Mouse (Mus musculus) urinary bladder, adult 2 months (tissue): Measurements from ENCODE around the gene Cebpzos. TPM values are rescaled to one million over a fixed set of nuclear protein-coding genes. Genes with fewer than 3 reads are reported as not detected.
A peak's percentile ranks its signal among the peaks of the same experiment; 100 is the strongest.

ENCODE experiments used
- DNase-seq: peaks from one replicate; pipeline ENCODE4 v3.0.0; 2022; ENCODE audit warnings: low spot score
- polyA plus RNA-seq: library from polyadenylated mRNA; depleted of rRNA; stranded (reverse); fragments of >200 nt; gene quantifications from 2 replicates; pipeline ENCODE4 v1.2.3, GENCODE M21; 2012; rRNA removed

The Cebpzos gene
- polyA plus RNA-seq = 30.3 and 37.0 TPM in 2 replicates

GRCm38 (mm10) chr17:78916369-78916813 lies at the start of gene Cebpzos:
Gene Cebpzos (plus strand): TSS chr17:78916500.
- DNase-seq = peak; percentile 72

GRCm38 (mm10) chr17:78873886-78874285 lies 42.4 kb upstream of the Cebpzos start:
- no peak for DNase-seq

DNA sequence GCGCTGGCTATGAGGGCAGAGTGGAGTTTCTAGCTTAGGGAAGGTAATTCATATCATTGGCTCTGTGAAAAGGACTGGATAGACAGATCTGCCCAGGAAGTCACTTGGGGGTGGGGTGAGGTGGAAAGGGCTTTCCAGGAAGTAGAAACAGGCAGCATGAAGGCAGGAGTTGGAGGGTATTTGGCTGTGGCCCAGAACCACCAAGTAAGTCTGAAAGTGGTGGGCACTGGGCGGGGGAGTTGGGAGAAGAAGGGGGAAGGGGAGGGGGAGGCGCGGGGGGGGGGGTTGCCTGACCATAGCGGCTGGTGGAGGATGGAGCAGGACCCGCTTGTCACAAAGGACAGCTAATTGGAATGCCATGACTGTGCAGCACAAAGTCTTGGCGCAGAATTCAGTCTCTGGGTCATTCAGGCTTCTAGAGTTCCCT lies 34.4 kb upstream of the Cebpzos start:
- no peak for DNase-seq

DNA sequence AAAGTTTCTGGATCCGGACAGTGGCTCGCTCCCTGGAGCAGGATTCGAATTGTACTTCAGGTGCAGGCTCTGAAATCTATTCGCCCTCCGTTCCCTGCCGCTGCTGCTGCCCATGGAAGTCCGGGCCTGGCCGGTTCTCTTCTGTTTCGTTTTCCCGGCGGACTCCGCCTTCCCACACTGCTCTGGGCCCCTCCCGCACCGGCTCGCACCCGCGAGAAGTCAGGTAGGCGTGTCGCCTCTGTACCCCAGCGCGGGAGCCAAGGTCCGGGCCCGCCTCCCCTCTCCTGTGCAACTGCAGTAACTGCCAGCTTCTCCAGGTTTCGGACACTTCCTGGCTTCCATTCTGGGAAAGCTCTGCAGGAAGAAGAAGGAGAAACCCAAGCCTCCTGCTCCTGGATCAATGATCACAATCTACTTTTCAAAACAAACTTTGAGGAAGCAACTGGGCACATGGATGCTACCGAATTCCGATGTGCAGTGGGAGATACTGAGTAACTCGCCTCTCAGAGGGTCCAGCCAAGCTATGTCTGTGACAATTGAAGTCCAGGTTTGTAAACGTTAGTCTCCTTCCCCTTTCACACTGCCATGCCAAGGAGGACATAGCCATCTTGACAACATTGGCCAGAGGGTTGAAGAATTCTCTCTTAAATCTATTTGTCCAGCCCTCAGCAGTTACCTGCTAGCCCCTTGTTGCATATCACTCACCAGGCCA lies 33.7 kb upstream of the Cebpzos start, which contains the start of gene Eif2ak2:
TSS of gene Eif2ak2 (minus strand) at position 173 of the 712 bp plus-strand sequence.
- DNase-seq = peak; percentile 73

DNA sequence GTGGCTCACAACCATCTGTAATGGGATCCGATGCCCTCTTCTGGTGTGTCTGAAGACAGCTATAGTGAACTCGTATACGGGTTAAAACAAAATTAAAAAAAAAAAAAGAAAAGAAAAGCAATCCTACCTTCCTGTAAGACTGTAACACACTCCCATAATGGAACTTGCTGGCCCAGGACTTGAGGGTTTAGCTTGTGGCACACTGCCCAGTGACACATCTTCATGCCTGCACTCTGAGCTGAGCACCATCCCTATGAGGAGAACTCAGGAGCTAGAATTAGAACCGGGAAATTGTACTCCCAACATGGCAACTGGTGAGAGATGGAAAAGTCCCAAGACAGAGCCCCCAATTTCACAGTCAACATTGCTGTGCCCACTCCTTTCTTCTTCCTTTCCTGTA lies 33.0 kb upstream of the Cebpzos start:
- DNase-seq = no peak

DNA sequence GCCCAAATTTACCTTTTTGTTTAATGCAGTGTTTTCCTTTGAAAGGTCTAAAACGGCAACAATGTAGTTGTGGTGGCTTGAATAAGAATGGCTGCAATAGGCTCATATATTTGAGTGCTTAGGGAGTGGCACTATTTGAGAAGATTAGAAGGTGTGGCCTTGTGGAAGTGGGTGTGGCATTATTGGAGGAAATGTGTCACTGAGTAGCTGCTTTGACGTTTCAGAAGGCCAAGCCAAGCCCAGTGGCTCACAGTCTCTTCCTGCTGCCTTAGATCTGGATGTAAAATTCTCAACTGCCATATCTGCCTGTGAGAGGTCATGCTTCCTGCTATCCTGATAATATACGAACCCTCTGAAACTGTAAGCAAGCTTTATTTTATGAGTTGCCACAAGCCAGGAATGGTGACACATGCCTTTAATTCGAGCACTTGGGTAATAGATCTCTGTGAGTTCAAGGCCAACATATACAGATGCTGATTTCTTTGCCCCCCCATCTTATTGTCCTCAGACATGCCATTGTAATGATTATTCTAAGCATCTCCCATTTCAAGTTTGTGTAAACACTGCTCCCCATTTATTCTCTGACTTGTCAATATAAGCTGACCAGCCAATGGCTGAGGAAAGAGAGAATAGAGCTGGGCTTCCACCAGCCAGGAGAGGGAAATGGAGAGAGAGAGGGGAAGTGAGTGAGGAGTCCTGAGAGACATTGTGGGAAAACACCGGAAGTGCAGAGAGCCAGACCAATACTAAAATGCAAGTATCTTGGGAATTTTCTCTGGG lies 30.8 kb upstream of the Cebpzos start:
- DNase-seq = no peak

- no peak for DNase-seq
Measured at GRCm38 (mm10) chr17:78888554-78888953, 27.7 kb upstream of the Cebpzos start.

GRCm38 (mm10) chr17:78889184-78889583 lies 27.1 kb upstream of the Cebpzos start:
- no peak for DNase-seq

DNA sequence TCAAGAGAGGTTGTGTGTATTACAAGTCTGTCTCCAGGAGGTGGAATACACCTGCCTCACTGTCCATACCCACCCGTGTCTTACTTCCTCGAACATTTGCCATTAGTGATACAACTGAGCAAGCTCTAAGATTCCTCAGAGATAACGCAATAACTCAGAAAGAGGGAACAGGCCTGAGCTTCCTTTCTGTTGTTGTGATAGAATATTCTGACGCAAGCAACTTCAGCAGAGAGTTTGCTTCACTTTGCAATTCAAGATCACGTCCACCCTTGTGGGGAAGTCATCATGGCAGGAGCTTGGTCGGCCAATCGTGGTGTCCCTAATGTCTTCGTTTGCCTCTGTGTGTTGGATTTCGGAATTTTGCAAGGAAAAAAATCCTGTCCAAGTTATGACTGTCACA lies 25.3 kb upstream of the Cebpzos start:
- DNase-seq = no peak

DNA sequence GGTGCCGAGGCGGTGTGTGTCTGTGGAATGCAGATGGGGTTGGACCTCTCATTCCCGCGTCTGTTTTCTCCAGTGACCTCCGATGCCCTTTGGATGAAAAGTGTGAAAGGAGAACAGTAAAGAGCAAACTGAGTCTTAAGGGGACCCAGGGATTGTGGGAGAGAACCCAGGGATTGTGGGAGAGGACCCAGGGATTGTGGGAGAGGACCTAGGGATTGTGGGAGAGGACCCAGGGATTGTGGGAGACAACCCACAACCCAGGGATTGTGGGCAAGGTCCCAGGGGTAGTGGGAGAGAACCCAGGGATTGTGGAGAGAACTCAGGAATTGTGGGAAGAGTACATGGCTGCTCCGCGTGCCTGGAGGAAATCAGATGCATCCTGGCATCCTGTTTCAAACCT lies 21.3 kb upstream of the Cebpzos start:
- DNase-seq = no peak

DNA sequence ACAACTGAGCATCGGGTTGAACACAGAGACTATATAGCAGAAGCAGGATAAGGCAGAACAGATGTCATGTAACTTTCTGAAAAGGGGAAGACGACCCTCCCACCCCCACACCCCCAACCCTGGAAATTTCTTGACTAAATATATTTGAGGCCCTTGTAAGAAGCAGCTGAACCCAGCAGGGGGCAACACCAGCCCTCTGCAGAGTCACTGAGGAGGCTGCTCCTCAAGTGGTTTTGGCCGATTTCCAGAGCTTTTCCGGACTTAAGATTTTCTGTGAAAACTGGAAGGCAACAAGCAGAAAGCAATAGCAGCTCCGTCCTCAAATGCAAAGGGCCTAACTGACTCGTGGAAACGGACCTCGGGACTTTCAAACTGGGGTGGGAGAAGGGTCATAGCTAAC lies 20.9 kb upstream of the Cebpzos start:
- DNase-seq = no peak

DNA sequence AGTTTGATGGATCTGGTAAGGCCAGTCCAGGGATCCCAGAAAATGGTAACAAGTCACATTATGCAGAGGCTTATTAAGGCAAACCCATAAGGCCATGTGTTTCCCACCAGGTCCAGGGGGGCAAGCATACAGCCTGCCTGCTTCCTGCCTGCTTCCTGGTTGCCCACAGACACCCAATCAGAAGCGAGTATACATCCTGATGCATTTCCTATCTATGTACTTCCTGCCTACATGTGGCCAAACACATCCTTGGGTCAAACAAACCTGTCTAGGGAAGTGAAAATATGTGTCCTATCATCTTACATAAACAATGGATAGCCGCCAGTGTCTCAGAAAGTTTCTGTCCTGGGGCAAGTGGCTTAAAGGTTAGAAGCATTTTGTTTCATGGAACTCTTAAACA lies 13.1 kb upstream of the Cebpzos start:
- DNase-seq = no peak

GRCm38 (mm10) chr17:78906892-78907291 lies 9.4 kb upstream of the Cebpzos start, which contains the start of gene Sult6b1:
Gene Sult6b1 (minus strand): TSS chr17:78906992.
- DNase-seq = no peak

DNA sequence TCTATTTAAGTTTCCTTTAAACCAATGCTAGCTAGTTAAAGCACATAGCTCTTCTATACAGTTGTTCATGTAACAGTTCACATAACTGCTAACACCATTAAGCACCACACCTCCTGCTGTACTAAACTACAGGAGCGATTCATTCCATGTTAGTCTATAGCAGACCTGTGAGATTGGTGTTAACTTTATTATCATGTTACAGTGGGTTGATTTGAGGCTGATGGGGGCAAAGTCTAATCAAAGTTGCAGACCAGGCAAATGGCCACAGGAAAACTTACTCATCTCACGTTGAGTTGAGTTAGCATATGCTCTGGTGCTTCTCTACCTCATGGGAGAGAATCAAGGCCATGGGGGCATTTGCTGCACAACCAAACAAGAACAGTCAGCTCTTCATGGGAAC lies 6.9 kb upstream of the Cebpzos start:
- DNase-seq = no peak

DNA sequence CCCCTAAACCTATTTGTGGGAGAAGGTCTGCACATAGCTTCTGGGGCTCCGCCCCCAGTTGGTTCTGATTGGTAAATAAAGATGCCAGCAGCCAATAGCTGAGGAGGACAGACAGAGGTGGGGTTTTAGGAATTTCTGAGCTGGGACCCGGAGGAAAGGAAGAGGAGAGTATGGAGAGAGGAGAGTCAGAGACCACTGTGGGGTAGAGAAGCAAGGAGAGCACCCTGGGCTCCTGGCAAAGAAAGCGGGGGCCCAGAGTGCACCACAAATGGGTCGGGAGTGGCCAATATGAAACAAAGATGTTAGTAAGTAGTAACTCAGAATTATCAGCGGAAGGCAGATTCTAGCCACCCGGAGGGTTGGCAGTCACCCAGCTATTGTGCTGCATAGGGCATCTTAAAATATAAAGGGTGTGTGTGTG lies 3.4 kb upstream of the Cebpzos start:
- no peak for DNase-seq

DNA sequence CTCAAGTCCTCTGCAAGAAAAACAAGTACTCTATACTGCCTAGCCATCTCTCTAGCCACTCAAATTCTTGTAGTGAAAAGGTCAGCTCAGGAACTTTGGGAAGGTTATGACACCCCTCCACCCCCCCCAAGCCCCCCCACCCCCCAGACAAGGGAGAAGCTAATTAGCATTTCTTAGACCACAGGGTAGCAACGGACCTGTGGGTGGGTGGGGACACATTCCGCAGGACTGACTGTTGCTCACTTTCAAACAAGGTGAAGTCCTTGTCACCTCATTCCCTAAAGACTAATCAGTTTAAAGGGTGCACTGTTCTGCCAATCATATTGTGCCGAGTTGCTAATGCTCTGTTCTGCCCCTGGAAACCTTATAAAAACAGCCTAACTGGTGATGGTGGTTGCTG lies 2.4 kb upstream of the Cebpzos start:
- no peak for DNase-seq

DNA sequence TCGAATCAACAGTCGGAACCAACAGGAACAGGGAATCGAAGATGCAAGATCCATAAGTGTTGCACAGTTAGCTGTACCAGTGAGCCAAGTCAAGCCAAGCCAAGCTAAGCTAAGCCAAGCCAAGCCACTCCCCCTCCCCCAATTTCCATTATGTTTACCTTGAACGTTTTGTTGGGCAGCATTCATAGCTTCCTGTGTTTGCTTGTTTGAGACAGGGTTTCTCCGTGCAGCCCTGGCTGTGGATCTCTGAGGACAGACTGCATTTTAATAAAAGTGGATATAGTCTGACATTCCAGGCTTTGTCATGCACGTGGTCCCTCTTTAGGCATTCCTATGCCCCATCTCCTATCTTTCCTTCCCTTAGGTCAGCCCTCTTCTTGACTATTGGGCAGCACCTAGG lies 528 bp upstream of the Cebpzos start:
- DNase-seq = no peak

DNA sequence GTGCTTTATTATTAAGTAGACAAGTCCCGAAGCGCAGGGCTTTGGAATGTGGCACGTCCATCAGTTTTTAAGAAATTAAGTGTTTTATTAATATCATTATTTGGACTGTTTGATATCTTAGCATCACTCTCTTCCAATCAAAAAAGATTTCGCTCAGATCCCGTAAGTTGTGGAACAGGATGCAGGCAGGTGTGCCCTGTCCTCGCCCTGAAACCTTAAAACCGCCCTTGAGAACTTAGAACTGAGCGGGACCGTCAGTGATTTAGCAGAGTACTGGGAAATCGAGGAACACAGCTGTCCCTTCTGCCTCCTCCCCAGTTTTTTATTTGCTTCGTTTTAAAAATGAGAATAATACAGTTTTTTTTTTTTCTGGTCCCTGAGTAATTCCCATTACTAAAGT lies 599 bp downstream of the Cebpzos start:
- no peak for DNase-seq

GRCm38 (mm10) chr17:78917696-78918095 lies 1.4 kb downstream of the Cebpzos start:
- DNase-seq = no peak

DNA sequence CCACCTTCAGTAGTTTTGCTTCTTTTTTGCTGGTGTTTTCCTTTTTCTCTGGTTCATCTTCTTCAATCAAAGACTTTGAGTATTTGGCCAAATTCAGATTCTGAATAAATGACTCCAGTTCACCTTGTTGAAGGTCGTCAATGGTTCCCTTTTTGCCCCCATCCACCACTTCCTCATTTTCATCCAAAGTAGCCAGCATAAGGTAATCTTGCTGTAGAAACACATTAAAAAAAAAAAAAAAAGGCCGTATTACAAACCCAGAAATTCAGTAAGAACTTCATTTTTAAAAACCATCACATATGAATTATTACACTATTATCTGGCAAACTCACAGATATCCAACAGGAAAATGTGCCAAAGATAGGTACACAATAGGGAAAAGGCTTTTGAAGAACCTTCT lies 19.6 kb downstream of the Cebpzos start:
- no peak for DNase-seq

DNA sequence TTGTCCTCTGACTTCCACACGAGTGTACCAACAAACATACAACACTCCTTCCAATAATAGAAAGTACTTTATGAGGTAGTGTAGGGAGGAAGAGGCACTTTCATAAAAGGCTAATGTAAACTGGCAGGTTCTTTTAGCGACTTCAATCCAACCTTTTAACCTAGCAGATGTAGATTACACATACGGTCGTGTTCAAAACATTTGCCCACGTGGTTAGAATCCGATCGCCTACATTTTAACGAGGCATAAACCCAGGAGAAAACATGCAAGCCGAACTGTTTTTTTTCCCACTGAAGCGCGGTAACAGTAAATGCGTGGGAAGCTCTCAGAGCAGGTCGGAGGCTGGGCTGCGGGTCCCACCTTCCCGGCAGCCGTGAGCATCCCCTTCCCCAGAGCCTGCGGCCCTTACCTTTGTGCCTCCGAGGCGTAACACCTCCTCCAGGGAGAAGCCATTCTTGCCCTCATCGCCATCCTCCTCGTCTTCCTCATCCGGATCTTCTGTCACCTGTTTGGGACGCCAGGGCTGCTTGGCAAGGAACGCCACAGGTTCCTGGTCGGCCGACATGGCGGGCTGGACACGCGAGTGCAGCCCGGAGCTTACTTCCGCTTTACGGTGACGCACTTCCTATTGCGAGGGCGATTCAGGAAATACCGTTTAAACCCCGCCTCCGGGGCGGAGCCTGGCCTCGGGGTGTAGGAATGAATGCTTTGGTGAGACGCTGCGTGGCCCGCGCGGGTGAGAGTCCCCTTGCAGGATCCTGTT lies 20.3 kb downstream of the Cebpzos start, which contains the start of the genes Cebpz and Ndufaf7:
TSS of gene Cebpz (minus strand) at position 601 of the 763 bp plus-strand sequence.
TSS of gene Ndufaf7 (plus strand) at position 671 of the 763 bp plus-strand sequence.
- DNase-seq = peak; percentile 80
